Mouse (Mus musculus): ENCODE measurements around the gene Eef2kmt.

DNA sequence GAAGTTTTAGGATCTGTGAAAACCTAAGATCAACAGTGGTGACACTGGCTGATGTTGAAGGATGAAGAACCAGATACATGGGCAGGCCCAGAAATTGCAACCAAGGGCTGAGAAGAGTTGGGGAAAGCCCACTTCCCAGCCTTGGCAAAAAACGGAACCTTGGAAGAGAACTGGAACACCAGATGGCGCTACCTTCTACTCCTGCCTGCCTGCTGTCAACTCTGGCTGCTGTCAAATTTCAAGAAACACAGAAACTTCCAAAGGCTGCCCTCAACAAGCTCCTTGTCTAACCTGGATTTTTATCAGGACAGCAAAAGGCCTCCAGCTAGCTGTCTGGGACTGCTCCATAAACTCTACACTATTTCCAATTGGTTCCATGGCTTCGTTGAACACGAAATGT is 53.1 kb downstream of the Eef2kmt start:
- TF ChIP-seq POLR2A (IDR thresholded peaks at IDR 0.05; ENCODE audit: low read depth, low read length) (no peak), CTCF (IDR thresholded peaks at IDR 0.05; ENCODE audit: extremely low read depth, insufficient read length, insufficient replicate concordance, low read depth, low read length) (peak; percentile 75; the same call in 1 of the 2 replicates)

Data from small intestine, adult 2 months (tissue).